Mouse (Mus musculus): Measurements from ENCODE around the gene Rbbp8nl. TPM values are rescaled to one million over a fixed set of nuclear protein-coding genes. Genes with fewer than 3 reads are reported as not detected.
A peak's percentile ranks its signal among the peaks of the same experiment; 100 is the strongest.

Rbbp8nl gene
- total and polyA plus RNA-seq, 2 experiments from 2014 or later: not detected

DNA sequence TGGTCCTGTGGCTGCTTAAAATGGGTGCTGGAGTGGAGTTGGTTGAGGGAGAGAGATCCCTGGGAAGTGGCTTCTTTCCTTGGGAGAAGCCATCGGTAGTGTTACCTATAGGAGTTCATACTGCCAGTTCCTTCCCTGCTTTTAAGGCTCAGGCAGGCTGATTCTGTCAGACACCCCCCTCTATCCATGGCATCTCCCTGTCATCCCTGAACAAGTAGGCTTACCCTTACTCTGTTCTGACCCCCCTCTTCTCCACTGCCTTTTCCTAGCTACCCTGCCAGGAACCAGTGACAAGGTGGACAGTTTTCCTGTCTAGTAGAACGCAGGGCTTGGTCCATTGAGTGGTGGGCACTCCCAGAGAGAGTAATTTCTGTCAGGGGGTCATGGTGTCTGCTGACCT is 15.2 kb downstream of the Rbbp8nl start:
- no peak for TF ChIP-seq CTCF (IDR thresholded peaks at IDR 0.05; ENCODE audit: low read depth)
- DNase-seq (no peak), ATAC-seq (no peak)
- H3K4me3 ChIP-seq (ENCODE audit: low read depth, low read length): no peak overlapping the region
- no peaks in the 10 kb centered on the region for H3K9me3 ChIP-seq (ENCODE audit: low read length)
- H3K9ac ChIP-seq: no peak overlapping the region
- H3K4me2 ChIP-seq (ENCODE audit: low read depth): no peak overlapping the region
- H3K27me3 ChIP-seq (ENCODE audit: insufficient read depth, low read length): no peaks in the 10 kb centered on the region
- H3K36me3 ChIP-seq (ENCODE audit: insufficient read depth): peaks cover 9% of the 10 kb centered on the region; the same call in 1 of the 2 replicates
- H3K4me1 ChIP-seq (ENCODE audit: insufficient read depth): peaks cover 11% of the 10 kb centered on the region
- H3K27ac ChIP-seq (ENCODE audit: low read depth, low read length): no peak overlapping the region
- WGBS: 84% methylated on average over 2 of the region's 2 CpGs

DNA sequence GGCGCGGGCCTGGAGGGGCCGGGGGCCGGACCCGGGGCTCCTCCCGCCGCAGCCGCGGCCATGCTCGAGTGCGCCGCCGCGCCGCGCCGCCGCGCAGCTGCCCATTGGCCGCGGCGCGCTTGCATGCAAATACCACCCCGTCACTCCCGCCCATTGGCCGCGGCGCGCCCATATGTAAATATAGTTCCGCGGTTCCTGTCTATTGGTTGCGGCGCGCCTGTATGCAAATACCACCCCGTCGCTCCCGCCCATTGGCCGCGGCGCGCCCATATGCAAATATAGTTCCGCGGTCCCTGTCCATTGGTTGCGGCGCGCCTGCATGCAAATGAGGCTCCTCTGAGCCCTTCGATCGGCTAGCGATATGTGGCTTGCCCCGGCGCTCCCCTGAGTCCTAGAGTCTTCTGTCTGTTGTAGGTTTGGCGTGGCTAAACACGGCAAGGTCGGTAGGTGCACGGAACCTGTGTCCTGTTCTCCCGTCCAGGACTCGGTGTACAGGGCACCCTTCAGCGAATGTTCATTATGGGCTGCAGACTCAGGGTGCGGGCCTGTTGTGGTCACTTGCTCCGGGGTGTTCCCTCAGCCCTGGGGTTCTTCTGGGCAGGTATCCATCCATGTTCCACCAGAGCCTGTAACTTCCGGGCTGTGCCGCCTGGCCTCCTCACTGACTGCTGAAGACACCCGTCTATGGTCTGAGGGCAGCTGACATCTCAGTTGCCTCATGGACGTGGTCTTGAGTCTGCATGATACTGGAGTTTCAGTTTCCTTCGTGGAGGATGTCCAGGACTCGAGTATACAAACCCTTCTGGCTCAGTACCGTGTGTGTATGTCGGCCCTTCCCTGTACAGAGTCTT is 16.1 kb downstream of the Rbbp8nl start, which contains the start of gene Cables2:
TSS of gene Cables2 (minus strand) at position 103 of the 851 bp plus-strand sequence.
- no peak for TF ChIP-seq CTCF (IDR thresholded peaks at IDR 0.05; ENCODE audit: low read depth)
- H3K27me3 ChIP-seq (ENCODE audit: insufficient read depth, low read length): no peaks in the 10 kb centered on the region
- peak within 1 kb of the TSS; percentile 91 for H3K9ac ChIP-seq
- WGBS: 7% methylated on average over 67 of the region's 68 CpGs
- peaks cover 11% of the 10 kb centered on the region for H3K4me1 ChIP-seq (ENCODE audit: insufficient read depth)
- peak within 1 kb of the TSS; percentile 94 for H3K4me2 ChIP-seq (ENCODE audit: low read depth)
- H3K27ac ChIP-seq (ENCODE audit: low read depth, low read length): 0 out of 2 replicates have a peak within 1 kb of the TSS, but pooled peaks have one; percentile 35
- ATAC-seq (peak; percentile 96), DNase-seq (peak; percentile 98)
- H3K36me3 ChIP-seq (ENCODE audit: insufficient read depth): peaks cover 14% of the 10 kb centered on the region; the same call in 1 of the 2 replicates
- H3K4me3 ChIP-seq (ENCODE audit: low read depth, low read length): peak within 1 kb of the TSS; percentile 83
- H3K9me3 ChIP-seq (ENCODE audit: low read length): no peaks in the 10 kb centered on the region

DNA sequence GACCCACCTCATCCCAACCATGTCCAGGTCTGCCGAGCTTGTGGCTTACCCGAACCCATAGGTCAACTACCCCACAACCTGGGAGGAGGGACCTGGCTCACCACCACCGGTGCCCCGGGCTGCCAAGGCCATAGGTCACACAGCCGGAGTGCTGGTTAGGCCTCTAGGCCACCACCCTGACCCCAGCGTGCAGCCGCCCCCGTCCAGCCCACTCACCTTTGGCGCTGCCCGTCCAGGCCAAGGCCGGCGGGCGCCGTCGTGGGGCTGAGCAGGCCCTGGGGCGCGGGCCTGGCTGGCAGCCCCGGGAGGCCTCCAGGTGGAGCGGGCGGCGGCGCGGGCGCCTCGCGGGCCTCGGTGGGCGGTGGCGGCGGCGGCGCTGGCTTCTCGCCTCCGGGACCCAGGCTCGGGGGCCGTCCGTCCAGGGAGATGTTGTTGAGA is 16.8 kb downstream of the Rbbp8nl start:
- ATAC-seq: peak; percentile 27
- no peaks in the 10 kb centered on the region for H3K9me3 ChIP-seq (ENCODE audit: low read length)
- peaks cover 11% of the 10 kb centered on the region for H3K4me1 ChIP-seq (ENCODE audit: insufficient read depth)
- H3K4me2 ChIP-seq (ENCODE audit: low read depth): peak overlapping the region; percentile 94
- peak overlapping the region; percentile 83 for H3K4me3 ChIP-seq (ENCODE audit: low read depth, low read length)
- 0 out of 2 replicates have a peak overlapping the region, but pooled peaks have one; percentile 35 for H3K27ac ChIP-seq (ENCODE audit: low read depth, low read length)
- 3% methylated on average over 33 of the region's 37 CpGs for WGBS
- H3K36me3 ChIP-seq (ENCODE audit: insufficient read depth): peaks cover 20% of the 10 kb centered on the region; the same call in 1 of the 2 replicates
- no peak for TF ChIP-seq CTCF (IDR thresholded peaks at IDR 0.05; ENCODE audit: low read depth)
- no peak for DNase-seq
- H3K9ac ChIP-seq: peak overlapping the region; percentile 91
- H3K27me3 ChIP-seq (ENCODE audit: insufficient read depth, low read length): no peaks in the 10 kb centered on the region

DNA sequence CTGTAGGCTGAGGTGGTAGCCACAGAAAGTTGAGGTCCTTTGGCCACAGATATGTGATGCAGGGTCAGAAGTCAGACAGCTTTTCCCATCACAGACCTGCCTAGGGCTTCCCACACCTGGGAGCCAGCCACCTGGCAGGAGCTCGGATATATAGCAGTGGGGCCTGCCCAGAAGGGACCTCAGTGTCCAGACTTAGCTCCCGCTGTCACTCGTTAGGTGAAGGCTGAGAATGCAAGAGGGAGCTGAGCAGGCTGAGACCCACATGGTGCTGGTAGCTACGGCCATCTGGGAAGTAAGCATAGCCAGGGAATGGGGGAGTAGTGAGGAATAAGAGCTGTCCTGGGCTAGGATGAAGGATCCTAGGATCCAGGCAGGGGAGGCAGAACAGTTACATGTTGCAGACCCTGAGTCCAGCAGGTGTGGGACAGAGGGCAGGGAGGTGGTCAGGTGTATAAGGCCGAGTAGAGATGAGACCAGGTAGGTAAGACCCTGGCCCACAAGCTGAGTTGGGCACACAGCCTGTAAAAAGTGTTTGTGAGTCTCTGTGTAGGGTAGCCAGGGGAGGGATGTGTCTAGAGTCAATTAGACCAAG is 17.8 kb downstream of the Rbbp8nl start:
- Histone ChIP-seq H3K9me3 (ENCODE audit: low read length) (no peaks in the 10 kb centered on the region), H3K36me3 (ENCODE audit: insufficient read depth) (peaks cover 28% of the 10 kb centered on the region), H3K4me1 (ENCODE audit: insufficient read depth) (peaks cover 11% of the 10 kb centered on the region), H3K9ac (no peak overlapping the region), H3K4me2 (ENCODE audit: low read depth) (peak overlapping the region; percentile 94), H3K27me3 (ENCODE audit: insufficient read depth, low read length) (no peaks in the 10 kb centered on the region), H3K4me3 (ENCODE audit: low read depth, low read length) (peak overlapping the region; percentile 83), H3K27ac (ENCODE audit: low read depth, low read length) (no peak overlapping the region)
- 52% methylated on average over 5 of the region's 5 CpGs for WGBS
- TF ChIP-seq CTCF (IDR thresholded peaks at IDR 0.05; ENCODE audit: low read depth): no peak
- DNase-seq (peak; percentile 55), ATAC-seq (no peak)

DNA sequence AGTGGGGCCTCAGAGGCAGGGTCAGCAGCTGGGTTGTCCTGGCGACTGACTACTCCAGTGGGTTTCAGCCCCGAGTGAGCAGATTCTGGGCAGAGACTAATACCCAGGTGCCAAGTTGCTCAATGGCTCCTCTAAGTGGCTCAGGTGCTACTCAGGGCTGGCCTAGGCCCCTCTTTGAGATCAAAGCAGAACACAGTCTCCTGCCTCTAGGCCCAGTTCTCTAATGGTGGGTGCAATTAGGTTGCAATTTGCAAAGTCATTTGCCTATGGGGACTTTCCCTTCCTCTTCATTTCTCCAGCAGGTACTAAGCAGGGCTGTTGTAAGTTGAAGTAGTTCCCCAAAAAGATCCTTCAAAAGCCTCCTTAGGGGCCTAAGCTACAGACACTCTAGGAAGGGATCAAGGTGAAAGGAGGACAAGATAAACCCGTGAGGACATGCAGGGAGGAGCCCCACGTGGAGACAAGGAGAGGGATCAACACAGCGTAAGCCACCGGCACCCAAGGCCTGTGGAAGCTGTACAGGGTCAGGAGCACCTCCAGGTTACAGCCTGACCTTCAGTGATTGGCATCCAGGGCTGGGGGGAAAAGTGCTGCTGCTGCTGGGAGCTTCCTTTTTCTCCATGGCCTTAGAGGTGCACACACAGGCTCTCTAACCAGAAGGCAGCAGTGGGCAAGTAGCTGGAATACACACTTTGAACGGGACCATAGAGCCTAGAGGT is 19.0 kb downstream of the Rbbp8nl start:
- Histone ChIP-seq H3K36me3 (ENCODE audit: insufficient read depth) (peaks cover 35% of the 10 kb centered on the region), H3K4me2 (ENCODE audit: low read depth) (no peak overlapping the region), H3K9ac (no peak overlapping the region), H3K27me3 (ENCODE audit: insufficient read depth, low read length) (no peaks in the 10 kb centered on the region), H3K27ac (ENCODE audit: low read depth, low read length) (no peak overlapping the region), H3K9me3 (ENCODE audit: low read length) (no peaks in the 10 kb centered on the region), H3K4me3 (ENCODE audit: low read depth, low read length) (no peak overlapping the region), H3K4me1 (ENCODE audit: insufficient read depth) (peaks cover 11% of the 10 kb centered on the region)
- TF ChIP-seq CTCF (IDR thresholded peaks at IDR 0.05; ENCODE audit: low read depth): no peak
- WGBS: 83% methylated on average over 7 of the region's 7 CpGs
- no peak for ATAC-seq
- DNase-seq: no peak

DNA sequence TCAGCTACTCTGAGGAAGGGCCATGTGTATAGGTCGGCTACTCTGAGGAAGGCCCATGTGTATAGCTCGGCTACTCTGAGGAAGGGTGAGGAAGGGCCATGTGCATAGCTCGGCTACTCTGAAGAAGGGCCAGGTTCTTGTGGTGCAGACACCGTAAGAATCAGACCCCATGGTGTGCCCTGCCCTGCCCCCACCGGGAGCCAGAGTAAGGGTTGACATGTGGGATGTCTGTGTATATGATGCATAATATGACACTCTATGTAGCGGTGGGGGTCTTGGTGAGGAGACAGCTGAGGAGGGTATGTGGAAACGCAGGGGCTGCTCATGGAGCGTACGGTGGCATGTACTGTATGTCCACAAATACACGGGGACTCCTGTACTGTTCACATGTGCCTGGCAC is 20.4 kb downstream of the Rbbp8nl start:
- Histone ChIP-seq H3K4me1 (ENCODE audit: insufficient read depth) (peaks cover 11% of the 10 kb centered on the region), H3K27ac (ENCODE audit: low read depth, low read length) (no peak overlapping the region), H3K9ac (no peak overlapping the region), H3K4me2 (ENCODE audit: low read depth) (no peak overlapping the region), H3K9me3 (ENCODE audit: low read length) (no peaks in the 10 kb centered on the region), H3K36me3 (ENCODE audit: insufficient read depth) (peaks cover 35% of the 10 kb centered on the region), H3K4me3 (ENCODE audit: low read depth, low read length) (no peak overlapping the region), H3K27me3 (ENCODE audit: insufficient read depth, low read length) (no peaks in the 10 kb centered on the region)
- ATAC-seq: no peak
- TF ChIP-seq CTCF (IDR thresholded peaks at IDR 0.05; ENCODE audit: low read depth): no peak
- WGBS: 92% methylated on average over 10 of the region's 10 CpGs
- DNase-seq: no peak
